Mouse (Mus musculus) fibroblast of lung, adult 2 months (primary cell): Measurements from ENCODE around the gene Six6.

ENCODE experiments used
- DNase-seq: peaks from one replicate; pipeline ENCODE4 v3.0.0-alpha.2; 2011; ENCODE audit warnings: low read depth

Gene Six6

GRCm38 (mm10) chr12:72957829-72958424 is 18.2 kb downstream of the Six6 start:
- no peak for DNase-seq

DNA sequence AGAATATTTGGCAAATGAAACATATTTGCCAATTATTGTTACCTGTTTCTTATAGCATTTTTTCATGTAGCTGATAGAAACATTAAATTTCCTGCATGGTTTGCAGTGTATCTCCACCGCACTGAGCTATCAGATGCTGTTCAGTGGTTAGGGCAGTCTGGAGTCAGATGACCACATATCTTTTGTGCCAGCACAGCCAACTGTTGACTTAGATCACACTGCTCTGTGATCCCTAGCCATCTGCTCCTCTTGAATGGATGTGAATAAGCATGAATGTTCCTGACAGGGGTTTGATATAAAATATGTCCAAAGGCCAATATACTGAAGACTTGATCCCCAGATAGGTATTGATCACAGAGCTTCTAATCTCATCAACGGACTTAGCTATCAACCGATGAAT is 18.8 kb downstream of the Six6 start:
- DNase-seq = no peak

GRCm38 (mm10) chr12:72962761-72963160 is 23.1 kb downstream of the Six6 start:
- DNase-seq = no peak

DNA sequence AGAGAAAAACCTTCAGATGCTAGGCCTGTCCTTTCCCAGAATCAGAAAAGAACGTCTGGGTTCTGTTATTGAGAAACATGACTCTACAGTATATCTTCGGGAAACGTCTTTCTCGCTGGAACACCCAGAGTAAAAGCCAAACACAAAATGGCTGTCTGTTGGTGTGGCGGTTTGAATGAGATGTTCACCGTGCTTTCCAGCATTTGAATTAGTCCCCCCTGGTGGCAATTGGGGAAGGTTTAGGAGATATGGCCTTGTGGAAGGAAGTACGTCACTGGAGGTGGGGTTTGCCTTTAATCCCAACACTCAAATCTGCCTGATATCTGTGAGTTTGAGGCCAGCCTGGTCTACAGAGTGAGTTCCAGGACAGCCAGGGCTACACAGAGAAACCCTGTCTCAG is 27.8 kb downstream of the Six6 start:
- no peak for DNase-seq

GRCm38 (mm10) chr12:72970620-72971019 is 30.9 kb downstream of the Six6 start:
- DNase-seq = no peak

DNA sequence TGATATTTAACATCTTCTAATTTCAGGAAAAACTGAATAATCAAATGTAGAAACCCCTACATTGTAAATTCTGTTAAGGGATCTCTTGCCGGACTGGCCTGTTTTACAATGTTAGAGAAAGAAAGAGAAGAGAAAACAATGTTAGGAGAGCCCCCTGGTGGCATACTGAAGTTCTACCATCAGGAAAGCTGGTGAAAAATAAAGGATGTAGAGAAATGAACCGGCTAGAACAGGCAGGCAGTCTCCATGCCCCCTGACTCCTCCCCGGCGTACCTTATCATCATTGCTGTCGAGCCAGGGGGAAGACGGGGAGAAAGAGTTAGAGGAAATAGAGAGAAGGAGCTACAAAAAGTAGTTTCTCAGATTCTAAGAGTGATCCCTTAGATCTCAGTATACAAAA is 33.5 kb downstream of the Six6 start:
- no peak for DNase-seq

GRCm38 (mm10) chr12:72976172-72976571 is 36.5 kb downstream of the Six6 start:
- no peak for DNase-seq

DNA sequence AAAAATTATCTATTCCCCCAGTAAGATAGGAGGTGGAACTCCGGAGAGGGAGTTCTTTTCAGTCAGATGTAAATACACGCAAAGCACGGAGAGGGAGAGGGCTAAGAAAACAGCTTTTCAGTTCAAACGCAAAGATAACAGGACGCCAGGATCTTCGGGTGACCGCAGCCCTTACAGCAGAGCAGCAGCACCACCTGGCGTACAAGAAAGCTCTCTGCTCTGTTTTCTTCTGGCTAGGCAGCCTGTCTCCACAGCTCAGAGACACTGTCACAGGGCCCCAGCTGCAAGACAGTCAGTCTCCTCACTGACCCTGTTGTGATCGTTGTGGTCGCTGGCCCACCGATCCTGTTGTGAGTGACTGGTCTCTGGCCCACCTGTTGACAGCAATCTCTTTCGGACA is 37.0 kb downstream of the Six6 start:
- DNase-seq = peak; percentile 36

GRCm38 (mm10) chr12:72977851-72978250 is 38.2 kb downstream of the Six6 start:
- no peak for DNase-seq

GRCm38 (mm10) chr12:72979236-72979635 is 39.5 kb downstream of the Six6 start:
- DNase-seq = no peak

DNA sequence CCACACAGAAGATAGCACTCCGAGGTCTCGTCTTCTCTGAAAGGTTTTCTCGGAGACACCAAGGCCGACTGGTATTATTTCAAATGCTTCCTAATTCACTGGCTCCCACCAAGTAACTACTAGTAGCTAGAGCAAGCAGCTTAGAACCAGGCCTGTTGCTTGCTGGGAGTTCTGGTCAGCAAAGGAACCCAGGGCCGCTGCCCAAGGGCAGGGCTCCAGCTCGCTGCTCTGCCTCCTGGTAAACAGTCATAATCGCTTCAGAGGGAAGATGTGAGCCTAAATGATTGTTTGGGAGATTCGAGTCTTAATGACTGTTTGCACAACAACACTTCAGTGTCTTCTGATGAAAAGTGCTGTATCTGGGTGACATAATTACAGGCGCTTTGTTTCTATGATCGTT is 42.9 kb downstream of the Six6 start:
- peak; percentile 37 for DNase-seq

DNA sequence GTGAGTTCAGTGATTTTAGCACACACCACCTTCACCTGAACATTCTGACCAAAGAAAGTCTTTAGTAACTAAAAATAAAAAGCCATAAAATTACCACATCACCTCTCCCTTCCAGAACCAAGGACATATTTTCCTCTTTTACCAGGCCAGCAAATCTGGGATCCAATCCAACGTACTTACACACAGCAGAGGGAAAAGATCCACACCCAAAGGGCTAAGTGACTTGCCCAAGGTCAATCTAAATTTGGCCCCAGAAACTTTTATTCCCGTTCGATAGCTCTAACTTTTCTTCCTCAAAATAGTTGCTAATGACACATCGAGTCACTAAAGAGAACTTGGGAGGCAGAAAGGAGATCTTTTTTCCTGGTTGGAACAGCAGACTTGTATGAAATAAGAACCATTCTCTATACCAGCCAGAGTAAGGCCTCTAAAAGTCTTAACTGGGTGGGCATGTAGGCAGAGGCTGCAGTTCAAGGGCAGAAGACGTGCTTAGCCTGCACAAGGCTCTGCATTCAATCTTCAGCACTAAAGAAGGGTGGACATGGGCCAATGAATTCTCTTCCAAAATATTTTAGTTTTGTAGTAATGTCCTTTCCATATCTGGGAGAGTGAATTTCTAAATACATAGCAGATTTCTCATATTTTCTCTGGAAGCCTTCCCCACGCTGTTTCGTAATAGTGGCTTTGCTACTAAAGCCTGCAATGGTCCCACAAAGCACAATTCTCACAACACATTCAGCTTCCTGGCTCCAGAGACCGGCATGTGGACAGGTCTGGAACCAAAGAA is 43.6 kb downstream of the Six6 start:
- peak; percentile 97 for DNase-seq
